ENCODE assay signal across 21 mouse cellular contexts in the genomic region with DNA sequence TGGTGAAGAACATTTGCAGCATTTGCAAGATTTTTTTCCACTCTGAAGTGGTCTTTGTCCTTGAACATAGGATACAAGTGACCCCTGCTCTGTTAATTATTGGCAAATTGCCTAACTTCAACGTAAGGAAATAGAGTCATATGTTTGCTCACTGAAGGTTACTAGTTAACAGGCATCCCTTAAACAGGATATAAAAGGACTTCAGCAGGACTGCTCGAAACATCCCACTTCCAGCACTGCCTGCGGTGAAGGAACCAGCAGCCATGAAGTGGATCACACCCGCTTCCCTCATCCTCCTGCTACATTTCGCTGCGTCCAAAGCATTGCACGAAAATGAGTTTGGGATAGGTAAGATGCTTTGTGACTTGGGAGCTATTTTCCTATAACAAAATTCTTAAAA. TPM values are rescaled to one million over a fixed set of nuclear protein-coding genes. Genes with fewer than 3 reads are reported as not detected.
A peak's percentile ranks its signal among the peaks of the same experiment; 100 is the strongest.
DNase-seq lines count a peak whose midpoint lies in the region; ATAC-seq and TF ChIP-seq lines count a peak whose summit lies in the region.
"Had no signal": no experiment of that assay in that cellular context is flagged by ENCODE, and none has a peak within 500 bp of the region (broad histone marks: within the 10 kb centered on the region; RNA-seq: fewer than 3 reads in every experiment).

Afp (plus strand) TSS at position 220 of the 400 bp plus-strand sequence.

- H3K4me3 ChIP-seq in gastrocnemius, adult 2 months = peak within 1 kb of the TSS; percentile 19; the same call in 1 of the 2 replicates
- no peak within 1 kb of the TSS for H3K4me3 ChIP-seq in kidney, postnatal 0 days (replicated peaks; ENCODE audit: low read depth, low read length)
- H3K4me3 ChIP-seq in intestine, embryonic 16.5 days (ENCODE audit: low read length) = no peak within 1 kb of the TSS
- H3K4me3 ChIP-seq in liver, embryonic 16.5 days (ENCODE audit: low read depth, low read length) = peak within 1 kb of the TSS; percentile 14; the same call in 1 of the 2 replicates
- H3K4me3 ChIP-seq: embryonic facial prominence, embryonic 12.5 days; forebrain, embryonic 10.5 days; hindbrain, embryonic 15.5 days; midbrain, embryonic 13.5 days had no signal

- DNase-seq in gastrocnemius, adult 2 months = no peak
- DNase-seq in gastrocnemius, postnatal 36 days = no peak
- no peak for DNase-seq in kidney, postnatal 0 days (ENCODE audit: low spot score)
- no peak for DNase-seq in kidney, postnatal 14 days
- DNase-seq in left cerebral cortex, postnatal 10 days (ENCODE audit: extremely low spot score in 1 of 2, low spot score in 2 of 2) = no peak
- DNase-seq in right cerebral cortex, postnatal 10 days (ENCODE audit: low spot score in 2 of 2) = no peak
- DNase-seq: cerebellum, adult 18-20 months; gastrocnemius, postnatal 14 days; heart, postnatal 14 days; kidney, postnatal 10 days; left cerebral cortex, postnatal 4 days; lung, postnatal 4 days; thymus, adult 2 months had no signal

- no peak within 1 kb of the TSS for H3K9ac ChIP-seq in kidney, postnatal 0 days (ENCODE audit: low read depth, low read length)
- H3K9ac ChIP-seq in intestine, embryonic 16.5 days (ENCODE audit: low read depth, low read length) = no peak within 1 kb of the TSS
- H3K9ac ChIP-seq in liver, embryonic 16.5 days (ENCODE audit: low read depth, low read length) = no peak within 1 kb of the TSS
- H3K9ac ChIP-seq: embryonic facial prominence, embryonic 12.5 days; hindbrain, embryonic 15.5 days; midbrain, embryonic 13.5 days had no signal

- no peaks in the 10 kb centered on the region for H3K36me3 ChIP-seq in kidney, postnatal 0 days (ENCODE audit: insufficient read depth, low read length)
- no peaks in the 10 kb centered on the region for H3K36me3 ChIP-seq in intestine, embryonic 16.5 days (ENCODE audit: control insufficient read depth, insufficient read depth, low read length)
- H3K36me3 ChIP-seq in liver, embryonic 16.5 days (ENCODE audit: control insufficient read depth, insufficient read depth) = no peaks in the 10 kb centered on the region
- H3K36me3 ChIP-seq: embryonic facial prominence, embryonic 12.5 days; forebrain, embryonic 10.5 days; hindbrain, embryonic 15.5 days; midbrain, embryonic 13.5 days had no signal

- peak within 1 kb of the TSS; percentile 21; the same call in 1 of the 2 replicates for H3K4me2 ChIP-seq in kidney, postnatal 0 days (ENCODE audit: low read length)
- H3K4me2 ChIP-seq in intestine, embryonic 16.5 days (ENCODE audit: low read depth, low read length) = no peak within 1 kb of the TSS
- H3K4me2 ChIP-seq in liver, embryonic 16.5 days (ENCODE audit: low read depth, low read length) = no peak within 1 kb of the TSS
- H3K4me2 ChIP-seq: embryonic facial prominence, embryonic 12.5 days; hindbrain, embryonic 15.5 days; midbrain, embryonic 13.5 days had no signal

- 74% methylated on average over 7 of the region's 7 CpGs for WGBS in kidney, postnatal 0 days
- 70% methylated on average over 7 of the region's 7 CpGs for WGBS in intestine, embryonic 16.5 days
- 62% methylated on average over 7 of the region's 7 CpGs for WGBS in liver, embryonic 16.5 days (ENCODE audit: insufficient replicate concordance)

- no peaks in the 10 kb centered on the region for H3K27me3 ChIP-seq in kidney, postnatal 0 days (ENCODE audit: insufficient read depth, low read length)
- H3K27me3 ChIP-seq in intestine, embryonic 16.5 days (replicated peaks; ENCODE audit: control insufficient read depth, insufficient read depth, low read length) = no peaks in the 10 kb centered on the region
- H3K27me3 ChIP-seq in liver, embryonic 16.5 days (ENCODE audit: control insufficient read depth, insufficient read depth, low read depth, low read length) = no peaks in the 10 kb centered on the region
- H3K27me3 ChIP-seq: embryonic facial prominence, embryonic 12.5 days; hindbrain, embryonic 15.5 days; midbrain, embryonic 13.5 days had no signal

- H3K9me3 ChIP-seq in kidney, postnatal 0 days (replicated peaks; ENCODE audit: low read length) = no peaks in the 10 kb centered on the region
- H3K9me3 ChIP-seq in intestine, embryonic 16.5 days (ENCODE audit: control insufficient read depth, low read length) = no peaks in the 10 kb centered on the region
- H3K9me3 ChIP-seq in liver, embryonic 16.5 days (replicated peaks; ENCODE audit: control insufficient read depth, low read length) = no peaks in the 10 kb centered on the region
- H3K9me3 ChIP-seq: embryonic facial prominence, embryonic 12.5 days; forebrain, embryonic 10.5 days; hindbrain, embryonic 15.5 days; midbrain, embryonic 13.5 days had no signal

- ATAC-seq in kidney, postnatal 0 days (replicated peaks; ENCODE audit: low FRiP score, low read depth) = no peak
- ATAC-seq in intestine, embryonic 16.5 days = no peak
- ATAC-seq in liver, embryonic 16.5 days (ENCODE audit: low read depth) = peak; percentile 30
- ATAC-seq: midbrain, embryonic 13.5 days; Patski had no signal

- no peaks in the 10 kb centered on the region for H3K4me1 ChIP-seq in kidney, postnatal 0 days (replicated peaks; ENCODE audit: insufficient read depth, low read length)
- H3K4me1 ChIP-seq in intestine, embryonic 16.5 days (ENCODE audit: control insufficient read depth, insufficient read depth, low read length) = no peaks in the 10 kb centered on the region
- H3K4me1 ChIP-seq in liver, embryonic 16.5 days (ENCODE audit: control insufficient read depth, low read depth, low read length) = no peaks in the 10 kb centered on the region; the same call in none of the 2 replicates
- H3K4me1 ChIP-seq: embryonic facial prominence, embryonic 12.5 days; forebrain, embryonic 10.5 days; hindbrain, embryonic 15.5 days; midbrain, embryonic 13.5 days had no signal

- no peak within 1 kb of the TSS for H3K27ac ChIP-seq in gastrocnemius, adult 2 months
- no peak within 1 kb of the TSS for H3K27ac ChIP-seq in kidney, postnatal 0 days
- no peak within 1 kb of the TSS for H3K27ac ChIP-seq in intestine, embryonic 16.5 days (ENCODE audit: low read length)
- no peak within 1 kb of the TSS for H3K27ac ChIP-seq in liver, embryonic 16.5 days (ENCODE audit: low read length)
- H3K27ac ChIP-seq: embryonic facial prominence, embryonic 12.5 days; forebrain, embryonic 10.5 days; hindbrain, embryonic 15.5 days; midbrain, embryonic 13.5 days had no signal

- TF ChIP-seq CTCF in gastrocnemius, adult 2 months (IDR thresholded peaks at IDR 0.05) = no peak
- TF ChIP-seq CTCF in kidney, postnatal 0 days (IDR thresholded peaks at IDR 0.05; ENCODE audit: low read depth) = no peak

- intact Hi-C loops in gastrocnemius, adult 2 months (cut with DNase I) = no loop called here
- intact Hi-C loops in gastrocnemius, postnatal 36 days (cut with DNase I) = no loop called here
- intact Hi-C loops in left cerebral cortex, postnatal 10 days (cut with DNase I) = no loop called here

RNA-seq across cellular contexts. Expression of gene Afp, which starts in this region (rescaled TPM):
- total RNA-seq in gastrocnemius, adult 2 months (2021) = not detected
- total RNA-seq in gastrocnemius, postnatal 36 days (2021) = not detected
- polyA plus RNA-seq in kidney, postnatal 0 days (2015; fragmentation: Nextera tagmentation; extraction: Ambion mirVana) = 123 and 130 TPM in 2 replicates
- polyA plus RNA-seq in intestine, embryonic 16.5 days (2015; fragmentation: Nextera tagmentation; extraction: Ambion mirVana) = 221 and 328 TPM in 2 replicates
- 15,779 and 15,904 TPM in 2 replicates for polyA plus RNA-seq in liver, embryonic 16.5 days (2015; fragmentation: Nextera tagmentation; extraction: Ambion mirVana)
- total RNA-seq in left cerebral cortex, postnatal 10 days (2021) = under 1 TPM in 1 of 2 experiments, not detected in 1; 0.20 TPM
- total RNA-seq: gastrocnemius, postnatal 14 days; heart, postnatal 14 days; layer of hippocampus, postnatal 14 days had no signal
- polyA plus RNA-seq: Patski had no signal

Comparison
In these comparisons a context has a peak if more than half of its experiments do, and no peak if none do; other contexts are left out.
1. RNA of gene Afp (polyA plus RNA-seq): 15,779 to 15,904 TPM in liver, embryonic 16.5 days; 221 to 328 TPM in intestine, embryonic 16.5 days and 123 to 130 TPM in kidney, postnatal 0 days; every median in the first group is over 10 times any median in the second.
2. H3K4me3 ChIP-seq: peak in gastrocnemius, adult 2 months (single experiment) and liver, embryonic 16.5 days (single experiment); none in kidney, postnatal 0 days (single experiment) and intestine, embryonic 16.5 days (single experiment).